Mouse (Mus musculus): ENCODE measurements around the gene Col5a1.

GRCm38 (mm10) chr2:27959275-27959674 lies 73.0 kb downstream of the Col5a1 start:
- TF ChIP-seq CTCF (IDR thresholded peaks at IDR 0.05; ENCODE audit: low read depth, low read length) (0 out of 2 replicates have a peak, but pooled peaks have one; percentile 21), GATA2 (IDR thresholded peaks at IDR 0.05; ENCODE audit: borderline replicate concordance, low read depth, low read length) (no peak)
